Mouse (Mus musculus) naive thymus-derived CD4-positive, alpha-beta T cell, adult 5 months (primary cell): Measurements from ENCODE around the gene Serpinb3b. TPM values are rescaled to one million over a fixed set of nuclear protein-coding genes. Genes with fewer than 3 reads are reported as not detected.

Experiments used
- polyA plus RNA-seq: library from polyadenylated mRNA; unstranded; fragments of 100-300 nt; shearing (Covaris generic); gene quantifications from one replicate; pipeline ENCODE4 v1.2.1, GENCODE M21; 2017

Serpinb3b gene
- polyA plus RNA-seq: not detected

GRCm38 (mm10) chr1:107278261-107278660 is at the start of gene Serpinb3b, which contains the start of gene Serpinb3c:
Serpinb3b (minus strand) TSS chr1:107278361.
Serpinb3c (minus strand) TSS chr1:107278371.

Other genes with a start within 250 kb of the Serpinb3b start
- not detected for gene Serpinb3a, start 226.1 kb downstream of the Serpinb3b start, polyA plus RNA-seq
- gene Serpinb3d, start 194.9 kb downstream of the Serpinb3b start, polyA plus RNA-seq: not detected
- not detected for gene Serpinb3c, start within 50 bp of the Serpinb3b start, polyA plus RNA-seq
- gene Serpinb11, start 82.8 kb upstream of the Serpinb3b start, polyA plus RNA-seq: not detected
- not detected for gene Serpinb7, start 121.3 kb upstream of the Serpinb3b start, polyA plus RNA-seq
- not detected for gene Serpinb2, start 233.1 kb upstream of the Serpinb3b start, polyA plus RNA-seq